Mouse (Mus musculus): ENCODE data around the gene Nit1.

DNA sequence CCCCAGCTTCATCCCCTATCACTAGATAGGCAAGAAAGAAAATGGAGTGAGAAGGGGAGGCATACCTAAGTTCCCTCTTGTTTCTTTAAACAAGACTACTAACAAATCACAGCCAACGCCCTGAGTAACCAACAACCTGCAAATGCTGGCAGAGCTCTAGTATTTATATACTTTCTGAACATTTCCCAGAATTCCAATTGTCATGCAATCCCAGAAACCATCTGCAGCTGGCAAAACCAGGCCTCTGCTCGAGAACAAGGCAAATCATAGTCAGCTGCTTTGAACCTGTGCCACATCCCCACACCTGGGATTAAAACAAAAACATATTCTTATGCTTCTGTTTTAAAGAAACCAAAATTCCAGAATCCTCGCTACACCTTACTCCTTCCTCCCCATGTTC lies 52.1 kb downstream of the Nit1 start:
- TF ChIP-seq CTCF (IDR thresholded peaks at IDR 0.05; ENCODE audit: borderline replicate concordance, control insufficient read depth, extremely low read depth, insufficient read depth, low read length, poor library complexity) (no peak), POLR2A (IDR thresholded peaks at IDR 0.05; ENCODE audit: control insufficient read depth, extremely low read depth, insufficient read depth, low read length, poor library complexity) (no peak)
